Mouse (Mus musculus) liver, adult 2 months (tissue): ENCODE measurements at regions not wholly inside any gene's neighbourhood (a gene's known extent, or its start where the extent isn't known, plus 50 kb on each side); places are given as distances from the start of the nearest gene placed in this dataset.

Experiments
- DNase-seq: peaks from one replicate; pipeline ENCODE4 v3.0.0-alpha.2; 2011; ENCODE audit warnings: low read depth, low spot score; ENCODE audit errors: extremely low read depth
- H3K27ac ChIP-seq: fragments of 200-500 bp; replicated peaks from 2 replicates; pipeline ENCODE4 v1.5.1; 2012; ENCODE audit warnings: low read depth, mild to moderate bottlenecking, control low read depth, inconsistent platforms, low read length; ENCODE audit not compliant: insufficient read depth
- H3K27me3 ChIP-seq: fragments of 200-500 bp; 2 replicates; pipeline ENCODE4 v1.6.1; 2012; ENCODE audit warnings: mild to moderate bottlenecking, moderate library complexity, low read length, inconsistent platforms; ENCODE audit not compliant: control insufficient read depth, insufficient read depth
- H3K36me3 ChIP-seq: fragments of 200-500 bp; 2 replicates; pipeline ENCODE4 v1.6.1; 2012; ENCODE audit warnings: low read length, inconsistent platforms; ENCODE audit not compliant: control insufficient read depth, insufficient read depth
- H3K4me1 ChIP-seq: fragments of 200-500 bp; 2 replicates; pipeline ENCODE4 v1.6.1; 2011; ENCODE audit warnings: low read length; ENCODE audit not compliant: control insufficient read depth, insufficient read depth
- H3K4me3 ChIP-seq: fragments of 200-500 bp; 2 replicates; pipeline ENCODE4 v1.5.1; 2011; ENCODE audit warnings: low read depth, mild to moderate bottlenecking, control low read depth, low read length, moderate library complexity; ENCODE audit not compliant: insufficient read depth
- H3K79me2 ChIP-seq: fragments of 200-500 bp; 2 replicates; pipeline ENCODE4 v1.6.1; 2012; ENCODE audit warnings: inconsistent platforms, mild to moderate bottlenecking, low read length, moderate library complexity; ENCODE audit not compliant: control insufficient read depth, insufficient read depth
- H3K9ac ChIP-seq: fragments of 200-500 bp; 2 replicates; pipeline ENCODE4 v1.6.1; 2012; ENCODE audit warnings: low read depth, mild to moderate bottlenecking, control low read depth, inconsistent platforms, low read length
- CTCF ChIP-seq: fragments of 200-500 bp; IDR thresholded peaks from 2 replicates; pipeline ENCODE4 v1.5.1; 2011; ENCODE audit warnings: low read depth, low read length, control low read depth
- POLR2A ChIP-seq: fragments of 200-500 bp; IDR thresholded peaks from 2 replicates; pipeline ENCODE4 v1.6.1; 2011; ENCODE audit warnings: low read length, control low read depth; ENCODE audit not compliant: insufficient read depth; ENCODE audit errors: extremely low read depth
- WGBS: fragments of 180-500 bp; shearing (Covaris S2); methylation state at CpG from one replicate; pipeline ENCODE4 v1.1.7; 2018; 5-methylcytosine and 5-hydroxymethylcytosine counted together

DNA sequence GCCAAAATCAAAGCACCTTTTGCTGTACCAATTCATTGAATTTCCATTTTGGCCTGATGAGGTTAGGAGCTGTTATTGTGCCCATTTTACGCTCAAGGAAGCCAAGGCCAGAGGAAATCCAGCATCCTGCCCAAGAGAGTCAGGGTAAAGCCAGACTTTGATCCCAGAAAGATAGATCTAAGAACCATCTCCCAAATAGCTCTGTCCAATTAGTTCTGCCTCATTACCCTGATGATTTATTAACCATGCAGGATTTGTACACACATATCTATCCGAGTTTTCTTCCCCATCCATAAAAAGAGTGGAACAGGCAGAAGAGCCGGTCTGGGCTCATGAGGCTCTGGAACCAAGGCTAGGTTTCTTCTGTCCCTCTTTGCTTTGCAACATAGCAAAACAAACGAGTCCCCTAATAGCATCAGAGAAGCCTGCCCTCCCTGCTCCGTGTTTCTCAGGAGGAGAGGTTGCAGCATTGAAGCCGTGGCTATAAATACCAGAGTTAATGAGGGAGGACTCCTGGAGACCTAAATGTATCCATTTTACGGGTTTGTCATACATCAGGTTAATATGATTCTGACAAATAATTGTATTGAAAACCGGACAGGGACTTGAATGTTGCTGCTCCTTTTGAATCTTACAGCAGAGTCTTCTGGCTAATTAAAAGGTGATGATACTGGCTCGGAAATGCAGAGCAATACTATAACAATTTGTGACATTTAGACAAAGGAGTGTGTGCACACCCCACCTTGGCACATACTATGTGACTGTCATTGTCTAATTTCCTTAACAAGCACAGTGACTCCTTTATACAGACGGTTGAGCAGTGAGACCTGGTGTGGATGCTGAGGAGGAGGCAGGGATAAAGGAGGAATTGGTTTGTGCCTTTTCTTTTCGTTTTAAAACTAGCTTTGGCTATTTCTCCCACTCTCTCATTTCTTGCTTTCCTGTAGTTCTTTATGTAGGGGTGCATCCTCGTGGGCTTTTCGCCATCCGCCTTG lies 185.0 kb downstream of the Cd47 start:
- TF ChIP-seq CTCF (no peak), POLR2A (no peak)
- WGBS: 84% methylated on average over 14 of the region's 14 CpGs

DNA sequence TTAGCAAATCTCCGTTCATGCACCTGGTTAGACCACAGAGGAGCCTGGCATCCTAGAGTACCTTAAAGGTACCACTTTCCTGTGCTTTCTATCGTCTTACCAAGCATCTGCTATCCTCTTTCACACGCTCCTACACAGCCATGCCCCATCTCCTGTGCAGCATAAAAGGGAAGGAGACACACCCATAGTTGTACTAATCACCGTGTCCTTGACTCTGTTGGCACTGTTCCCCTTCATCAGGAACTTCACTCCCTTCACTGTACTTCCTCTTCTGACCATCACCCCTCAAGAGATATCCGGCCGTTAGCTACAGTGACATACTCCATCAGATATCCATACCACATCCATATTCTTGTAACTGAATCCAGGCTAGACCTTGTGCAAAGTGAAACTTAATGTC lies 186.6 kb downstream of the Cd47 start:
- Histone ChIP-seq H3K4me1 (no peaks in the 10 kb centered on the region), H3K27me3 (no peaks in the 10 kb centered on the region), H3K4me3 (no peak overlapping the region), H3K9ac (no peak overlapping the region), H3K27ac (no peak overlapping the region), H3K36me3 (no peaks in the 10 kb centered on the region), H3K79me2 (no peaks in the 10 kb centered on the region)
- WGBS: 72% methylated on average over 6 of the region's 6 CpGs
- TF ChIP-seq CTCF: no peak
- TF ChIP-seq POLR2A: no peak
- DNase-seq: no peak

More for the DNA sequence above, 185.0 kb downstream of the Cd47 start:
- no peaks in the 10 kb centered on the region for H3K36me3 ChIP-seq
- no peaks in the 10 kb centered on the region for H3K27me3 ChIP-seq
- H3K27ac ChIP-seq: no peak overlapping the region
- H3K9ac ChIP-seq: no peak overlapping the region
- H3K4me3 ChIP-seq: no peak overlapping the region
- no peak for DNase-seq
- no peaks in the 10 kb centered on the region for H3K4me1 ChIP-seq
- no peaks in the 10 kb centered on the region for H3K79me2 ChIP-seq

DNA sequence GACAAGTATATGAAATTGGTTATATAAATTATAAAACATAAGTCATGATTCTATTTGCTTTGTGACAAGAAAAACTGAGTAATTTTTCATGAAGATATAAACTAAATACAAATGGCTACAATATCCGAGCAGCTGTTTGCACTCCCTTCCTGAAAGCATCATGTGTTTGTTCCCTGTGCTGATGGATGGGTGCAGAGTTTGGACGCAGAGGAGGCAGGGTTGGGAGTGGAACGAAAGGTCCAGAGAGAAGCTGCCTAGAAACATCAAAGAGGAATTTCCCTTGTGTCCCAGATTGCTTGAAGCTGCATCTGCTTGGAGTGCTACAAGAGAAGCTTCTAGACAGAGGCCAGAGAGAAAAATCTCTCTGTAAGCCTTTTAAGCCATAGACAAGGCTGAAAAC lies 195.5 kb downstream of the Cd47 start:
- H3K27ac ChIP-seq: no peak overlapping the region
- no peak overlapping the region for H3K4me3 ChIP-seq
- H3K27me3 ChIP-seq: no peaks in the 10 kb centered on the region
- no peak for TF ChIP-seq CTCF
- TF ChIP-seq POLR2A: no peak
- 85% methylated on average over 3 of the region's 3 CpGs for WGBS
- DNase-seq: no peak
- no peak overlapping the region for H3K9ac ChIP-seq
- no peaks in the 10 kb centered on the region for H3K36me3 ChIP-seq
- H3K79me2 ChIP-seq: no peaks in the 10 kb centered on the region
- H3K4me1 ChIP-seq: no peaks in the 10 kb centered on the region

DNA sequence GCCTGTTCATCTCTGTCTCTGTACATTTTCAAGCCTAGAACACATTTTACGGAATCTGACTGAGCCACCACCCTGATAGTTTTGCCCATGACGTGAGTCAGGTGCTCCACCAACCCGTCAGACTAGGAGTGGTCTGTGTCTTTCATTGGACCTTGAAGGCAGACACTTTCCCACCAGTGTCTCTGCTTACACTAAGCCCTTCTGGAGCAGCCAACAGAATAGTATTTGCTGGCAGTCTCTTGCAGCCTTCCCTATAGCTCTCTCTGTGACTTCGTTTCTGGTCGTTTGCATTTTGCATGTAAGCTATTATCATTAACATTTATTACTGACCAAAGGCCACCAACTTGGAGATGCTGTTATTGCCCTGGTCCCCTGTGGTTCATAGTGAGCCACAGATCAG lies 196.3 kb downstream of the Cd47 start:
- 91% methylated on average over 5 of the region's 5 CpGs for WGBS
- Histone ChIP-seq H3K4me3 (no peak overlapping the region), H3K9ac (no peak overlapping the region), H3K27me3 (no peaks in the 10 kb centered on the region), H3K79me2 (no peaks in the 10 kb centered on the region), H3K4me1 (no peaks in the 10 kb centered on the region), H3K27ac (no peak overlapping the region), H3K36me3 (no peaks in the 10 kb centered on the region)
- DNase-seq: no peak
- TF ChIP-seq POLR2A (no peak), CTCF (no peak)

DNA sequence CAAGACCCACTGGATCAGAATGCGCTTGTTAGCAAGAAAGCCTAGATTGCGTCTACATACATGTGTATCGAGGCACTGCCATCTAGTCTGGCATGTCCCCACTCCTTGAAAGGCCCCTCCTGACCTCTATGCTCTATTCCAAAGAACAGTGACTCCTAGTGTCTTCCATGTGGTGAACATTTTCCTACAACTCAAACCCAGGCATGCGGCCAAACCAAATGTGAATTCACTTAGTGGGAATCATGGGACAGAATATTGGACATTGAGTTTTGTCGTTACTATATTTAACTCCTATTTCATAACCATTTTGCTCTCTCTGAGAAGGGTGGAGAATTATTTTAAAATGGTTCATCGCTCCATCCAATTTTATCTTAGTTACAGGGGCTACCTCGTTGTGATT lies 196.7 kb downstream of the Cd47 start:
- H3K27me3 ChIP-seq: no peaks in the 10 kb centered on the region
- no peaks in the 10 kb centered on the region for H3K36me3 ChIP-seq
- no peak overlapping the region for H3K9ac ChIP-seq
- H3K27ac ChIP-seq: no peak overlapping the region
- TF ChIP-seq POLR2A (no peak), CTCF (no peak)
- H3K4me3 ChIP-seq: no peak overlapping the region
- 88% methylated on average over 7 of the region's 7 CpGs for WGBS
- H3K4me1 ChIP-seq: no peaks in the 10 kb centered on the region
- no peak for DNase-seq
- H3K79me2 ChIP-seq: no peaks in the 10 kb centered on the region

DNA sequence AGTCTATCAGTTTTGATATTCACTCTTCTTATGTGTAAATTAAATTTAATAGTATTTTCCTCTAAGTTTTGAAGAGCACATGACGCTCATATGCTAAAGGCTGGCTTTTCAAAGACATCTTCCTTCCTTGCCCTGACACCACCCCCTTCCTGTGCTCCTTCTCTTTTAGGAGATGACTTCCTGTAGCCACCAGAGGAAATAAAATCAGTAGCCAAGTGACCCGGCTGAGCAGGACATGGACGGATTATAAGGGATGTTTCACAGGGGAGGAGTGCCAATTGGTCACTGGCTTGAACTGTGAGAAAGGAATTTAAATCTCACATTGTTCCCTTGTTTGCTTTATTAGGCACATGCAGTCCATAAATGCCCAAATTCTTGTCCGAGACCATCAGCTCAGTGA lies 200.5 kb downstream of the Cd47 start:
- H3K27ac ChIP-seq: no peak overlapping the region
- H3K9ac ChIP-seq: no peak overlapping the region
- peak; percentile 23 for DNase-seq
- H3K4me1 ChIP-seq: no peaks in the 10 kb centered on the region
- H3K4me3 ChIP-seq: no peak overlapping the region
- H3K27me3 ChIP-seq: no peaks in the 10 kb centered on the region
- no peaks in the 10 kb centered on the region for H3K79me2 ChIP-seq
- H3K36me3 ChIP-seq: no peaks in the 10 kb centered on the region
- TF ChIP-seq POLR2A (no peak), CTCF (no peak)
- WGBS: 57% methylated on average over 4 of the region's 4 CpGs
